Mouse (Mus musculus): ENCODE results near the gene Abce1.
A peak's percentile ranks its signal among the peaks of the same experiment; 100 is the strongest.
"Not testable (repeated sequence)": the region's sequence is repeated elsewhere in the genome, so short reads cannot be mapped to it uniquely, and the experiment has no call there.

Abce1 gene

GRCm38 (mm10) chr8:79711064-79711961, at the start of gene Abce1, which contains the start of gene Anapc10:
TSS of gene Abce1 (minus strand) at chr8:79711740.
TSS of gene Anapc10 (plus strand) at chr8:79711820.
- DNase-seq, result peak; percentile 99

GRCm38 (mm10) chr8:79750305-79750704, 38.8 kb upstream of the Abce1 start:
- peak; percentile 77 to 80 for DNase-seq

DNA sequence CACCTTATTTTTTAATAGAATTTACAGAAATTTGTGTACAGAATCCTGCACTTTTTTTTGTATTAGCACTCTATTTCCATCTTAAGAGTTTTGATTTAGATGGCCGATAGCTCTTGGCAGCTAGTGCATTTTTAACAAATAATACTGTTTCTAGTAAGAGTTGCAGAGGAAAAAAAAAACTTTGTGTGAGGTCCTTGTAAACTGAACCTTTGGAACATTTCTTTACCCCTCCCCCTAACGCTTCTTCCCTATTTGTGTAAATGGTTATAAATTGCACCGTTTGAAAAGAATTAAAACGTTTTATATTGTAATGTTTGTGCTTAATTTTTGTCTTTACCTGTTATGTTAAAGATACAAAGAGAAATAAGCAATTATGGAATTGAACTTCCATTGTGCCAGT, 37.1 kb upstream of the Abce1 start:
- no peak for DNase-seq

GRCm38 (mm10) chr8:79748171-79748570, 36.6 kb upstream of the Abce1 start:
- no peak for DNase-seq

DNA sequence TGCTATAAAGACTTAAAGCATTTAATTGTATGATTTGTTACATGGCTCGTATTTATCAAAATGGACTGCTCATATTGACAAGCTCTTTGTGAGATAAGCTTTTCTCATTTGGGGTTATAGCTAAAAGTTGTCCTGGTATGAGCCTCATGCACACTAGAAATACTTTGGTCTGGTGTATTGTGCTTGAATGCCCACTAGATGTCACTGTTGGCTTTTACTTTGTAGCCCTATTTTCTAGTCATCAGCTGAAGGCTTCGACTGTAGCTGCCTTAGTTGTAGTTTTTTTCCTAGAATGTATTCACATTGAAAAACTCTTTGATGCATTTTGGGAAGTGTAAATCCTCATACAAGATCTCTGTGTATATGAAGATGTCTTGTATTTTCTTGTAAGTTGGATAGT, 22.8 kb upstream of the Abce1 start:
- DNase-seq, result peak; percentile 50 to 69

- no peak for DNase-seq
These were observed 16.4 kb upstream of the Abce1 start for GRCm38 (mm10) chr8:79727900-79728299.

DNA sequence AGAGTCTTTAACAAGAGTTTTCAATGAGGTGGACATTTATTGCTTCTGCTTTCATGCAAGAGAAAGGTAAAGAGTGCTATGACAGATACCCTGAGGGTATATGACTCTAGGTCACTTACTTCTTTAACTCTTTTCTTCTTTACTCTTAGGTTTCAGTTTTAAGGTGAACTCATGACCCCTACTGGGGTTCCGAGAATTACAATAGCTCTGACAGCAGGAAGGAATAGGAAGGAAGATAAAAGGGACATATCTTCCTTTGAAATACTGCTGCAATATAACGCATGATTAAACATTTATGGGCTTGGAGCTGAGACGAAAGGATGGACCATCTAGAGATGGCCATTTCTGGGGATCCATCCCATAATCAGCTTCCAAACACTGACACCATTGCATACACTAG, 13.0 kb upstream of the Abce1 start:
- no peak for DNase-seq

GRCm38 (mm10) chr8:79723308-79723707, 11.8 kb upstream of the Abce1 start:
- DNase-seq, result no peak

DNA sequence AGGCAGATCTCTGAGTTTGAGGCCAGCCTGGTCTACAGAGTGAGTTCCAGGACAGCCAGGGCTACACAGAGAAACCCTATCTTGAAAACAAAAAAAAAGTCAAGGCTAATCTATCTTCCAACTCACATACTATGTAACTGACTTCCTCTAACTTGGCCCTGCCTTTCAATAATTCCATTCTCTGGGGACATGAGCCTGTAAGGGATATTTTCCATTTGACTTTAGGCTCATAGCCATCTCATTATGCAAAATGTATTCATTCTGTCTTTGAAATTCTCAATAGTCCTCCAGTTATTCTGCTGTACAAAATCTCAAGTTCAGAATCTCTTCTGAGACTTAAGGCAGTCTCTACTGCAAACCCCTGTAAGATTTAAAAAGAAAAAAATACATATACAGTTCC, 10.0 kb upstream of the Abce1 start:
- DNase-seq, result no peak

GRCm38 (mm10) chr8:79712676-79713075, 1.1 kb upstream of the Abce1 start:
- DNase-seq, result no peak

- DNase-seq, result no peak
These were observed 4.9 kb downstream of the Abce1 start for GRCm38 (mm10) chr8:79706687-79707086.

DNA sequence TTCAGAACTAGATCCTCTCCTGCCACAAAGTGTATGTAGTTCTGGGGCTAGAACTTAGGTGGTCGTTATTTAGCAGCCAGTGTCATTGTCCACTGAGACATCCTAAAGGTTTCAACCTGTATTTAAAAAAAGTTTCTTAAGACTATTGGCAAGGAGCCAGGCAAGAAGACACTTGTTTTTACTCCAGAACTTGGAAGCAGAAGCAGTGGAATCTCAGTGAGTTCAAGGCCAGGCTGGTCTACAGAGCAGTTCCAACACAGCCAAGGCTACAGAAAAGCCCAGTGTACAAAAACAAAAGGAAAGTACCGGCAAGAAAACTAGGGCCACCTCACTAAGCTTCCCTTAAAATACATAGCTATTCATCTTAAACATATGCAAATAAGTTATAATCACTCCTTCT, 19.0 kb downstream of the Abce1 start:
- DNase-seq, result no peak

DNA sequence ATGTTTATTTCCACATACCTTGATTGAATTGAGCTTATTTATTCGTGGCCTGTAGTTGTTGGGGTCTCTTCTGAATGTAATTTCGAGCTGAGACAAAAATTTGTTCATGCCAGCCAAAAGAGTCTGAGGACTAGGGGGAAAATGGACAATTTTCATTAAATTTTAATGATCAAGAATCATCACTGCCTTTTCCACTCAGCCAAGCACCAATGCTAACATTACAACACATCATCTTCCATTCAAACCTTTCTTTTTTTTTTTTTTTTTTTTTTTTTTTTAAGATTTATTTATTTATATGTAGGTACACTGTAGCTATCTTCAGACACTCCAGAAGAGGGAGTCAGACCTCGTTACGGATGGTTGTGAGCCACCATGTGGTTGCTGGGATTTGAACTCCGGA, 25.6 kb downstream of the Abce1 start:
- not testable (repeated sequence) for DNase-seq

- peak in 1 of 2 experiments; percentile 12 for DNase-seq
These were observed 30.6 kb downstream of the Abce1 start for GRCm38 (mm10) chr8:79680965-79681364.

DNA sequence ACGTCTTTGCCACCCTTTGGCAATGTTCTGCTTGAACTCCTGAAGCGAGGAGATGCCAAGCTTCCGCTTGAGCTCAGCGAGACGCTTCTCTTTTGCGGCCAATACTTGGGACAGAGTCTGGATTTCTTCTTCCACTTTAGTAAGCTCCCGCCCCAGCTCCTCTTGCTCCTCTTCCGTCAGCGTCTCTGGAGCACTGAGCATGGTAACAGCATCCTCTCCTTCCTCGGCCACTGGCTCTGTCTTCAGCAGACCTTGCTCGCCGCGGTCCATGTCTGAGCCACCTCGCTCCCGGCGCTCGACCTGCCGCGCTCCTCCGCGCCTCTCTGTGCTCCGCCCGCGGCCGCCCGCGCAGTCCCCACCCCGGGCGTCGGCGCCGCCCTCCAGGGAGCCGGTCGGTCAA, 31.0 kb downstream of the Abce1 start:
- DNase-seq, result peak; percentile 26 to 34

- DNase-seq, result peak in 1 of 2 experiments; percentile 10
These were observed 31.5 kb downstream of the Abce1 start for GRCm38 (mm10) chr8:79680083-79680482.

DNA sequence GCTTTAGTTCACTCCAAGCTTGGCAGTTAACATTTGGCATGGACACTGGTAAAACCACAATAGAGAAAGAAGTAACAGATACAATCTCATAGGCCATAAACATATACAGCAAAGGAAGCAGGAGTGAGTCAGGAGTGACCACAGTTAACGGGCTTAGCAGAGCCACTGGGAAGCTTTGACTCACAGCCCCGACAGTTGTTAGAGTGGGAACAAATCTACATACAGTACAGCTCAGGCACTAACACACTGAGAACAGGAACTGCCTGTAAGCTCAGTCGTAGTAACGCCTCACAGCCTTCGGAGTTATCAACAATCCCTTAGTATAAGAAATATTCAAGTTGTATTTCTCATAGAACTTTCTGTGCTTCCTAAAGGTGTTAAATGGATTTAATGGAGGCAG, 32.5 kb downstream of the Abce1 start:
- no peak for DNase-seq

GRCm38 (mm10) chr8:79676461-79676860, 35.1 kb downstream of the Abce1 start:
- DNase-seq, result no peak

DNA sequence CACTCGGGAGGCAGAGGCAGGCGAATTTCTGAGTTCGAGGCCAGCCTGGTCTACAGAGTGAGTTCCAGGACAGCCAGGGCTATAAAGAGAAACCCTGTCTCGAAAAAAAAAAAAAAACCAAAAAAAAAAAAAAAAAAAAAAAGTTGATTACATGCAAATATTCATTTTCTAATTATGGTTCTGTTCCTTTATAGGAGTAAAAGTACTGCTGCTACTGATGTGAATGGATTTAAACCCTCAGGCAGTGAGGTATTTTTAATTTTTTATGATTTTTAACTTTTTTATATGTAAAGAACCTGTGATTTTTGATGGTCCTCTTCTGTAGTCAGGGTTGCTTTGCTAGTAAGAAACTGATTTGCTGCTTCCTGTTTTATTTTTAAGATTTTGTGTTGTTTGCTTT, 52.8 kb downstream of the Abce1 start:
- not testable (repeated sequence) for DNase-seq

- DNase-seq, result no peak
These were observed 57.8 kb downstream of the Abce1 start for GRCm38 (mm10) chr8:79653736-79654135.

GRCm38 (mm10) chr8:79650158-79650814, 61.3 kb downstream of the Abce1 start:
- peak; percentile 34 to 59 for DNase-seq

DNA sequence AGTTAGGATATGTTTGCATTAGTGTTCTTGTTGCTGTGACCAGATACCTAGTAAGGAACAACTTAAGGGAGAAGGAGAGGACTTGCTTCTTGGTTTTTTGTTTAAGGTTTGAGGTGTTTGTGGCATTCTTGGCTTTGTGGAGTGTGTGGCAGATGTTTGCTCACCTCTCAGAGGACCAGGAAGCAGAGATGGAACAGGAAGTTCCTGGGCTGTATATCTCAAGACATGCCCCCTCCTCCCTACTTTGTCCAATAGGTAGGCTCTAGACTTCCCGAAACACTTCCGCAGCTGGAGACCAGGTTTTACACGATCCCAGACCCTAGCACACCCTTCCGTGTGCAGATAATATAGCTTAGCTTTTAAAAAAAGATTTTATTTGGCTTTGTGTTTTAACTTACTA, 62.0 kb downstream of the Abce1 start:
- no peak for DNase-seq

GRCm38 (mm10) chr8:79641119-79641518, 70.4 kb downstream of the Abce1 start:
- DNase-seq, result no peak

Data from cerebellum, postnatal 14 days (tissue).